Mouse (Mus musculus): ENCODE results near the gene Neurl1a.

Gene Neurl1a

GRCm38 (mm10) chr19:47280894-47281293, 102.3 kb downstream of the Neurl1a start:
- no peak for DNase-seq (ENCODE audit: low read depth in 1 of 2, low spot score in 2 of 2)

DNA sequence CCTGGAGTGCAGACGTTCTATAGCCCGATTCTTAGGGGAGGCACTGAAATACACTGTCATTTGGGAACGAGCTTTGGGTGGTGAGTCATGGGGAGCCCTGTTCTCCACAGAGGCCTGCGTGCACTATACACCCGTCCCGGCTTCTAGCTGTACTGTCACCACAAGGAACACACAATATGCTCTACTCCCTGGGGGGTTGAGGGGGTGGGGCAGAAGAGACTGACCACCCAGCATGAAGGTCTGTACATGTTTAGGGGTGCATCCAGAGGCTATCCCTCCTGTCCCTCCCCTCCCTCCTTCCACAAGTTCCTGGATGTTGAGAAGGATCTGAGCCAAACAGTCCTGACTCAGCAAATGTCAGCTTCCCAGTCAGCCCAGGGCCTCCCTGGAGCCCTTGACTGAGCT, 103.4 kb downstream of the Neurl1a start:
- no peak for DNase-seq (ENCODE audit: low read depth in 1 of 2, low spot score in 2 of 2)

- no peak for DNase-seq (ENCODE audit: low read depth in 1 of 2, low spot score in 2 of 2)
These were observed 104.1 kb downstream of the Neurl1a start for GRCm38 (mm10) chr19:47282688-47283215.

DNA sequence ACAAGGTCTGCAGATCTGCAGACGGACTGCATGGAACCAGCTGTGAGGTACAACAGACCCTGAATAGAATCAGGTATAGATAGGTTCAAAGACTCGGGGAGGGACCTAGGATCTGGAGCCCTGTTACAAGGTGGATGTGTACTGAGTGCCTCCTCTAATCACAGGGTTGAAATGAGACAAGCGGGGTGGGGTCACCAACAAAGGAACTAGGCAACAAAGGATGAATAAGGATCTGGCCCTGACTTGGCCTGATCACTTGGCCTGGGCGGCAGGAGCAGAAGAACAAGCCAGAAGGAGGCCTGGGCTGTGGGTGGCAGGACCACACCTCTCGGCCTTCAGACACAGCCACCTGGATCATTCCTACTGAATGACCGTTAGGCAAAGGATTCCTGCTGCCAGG, 107.0 kb downstream of the Neurl1a start:
- DNase-seq (ENCODE audit: low read depth in 1 of 2, low spot score in 2 of 2) = no peak

DNA sequence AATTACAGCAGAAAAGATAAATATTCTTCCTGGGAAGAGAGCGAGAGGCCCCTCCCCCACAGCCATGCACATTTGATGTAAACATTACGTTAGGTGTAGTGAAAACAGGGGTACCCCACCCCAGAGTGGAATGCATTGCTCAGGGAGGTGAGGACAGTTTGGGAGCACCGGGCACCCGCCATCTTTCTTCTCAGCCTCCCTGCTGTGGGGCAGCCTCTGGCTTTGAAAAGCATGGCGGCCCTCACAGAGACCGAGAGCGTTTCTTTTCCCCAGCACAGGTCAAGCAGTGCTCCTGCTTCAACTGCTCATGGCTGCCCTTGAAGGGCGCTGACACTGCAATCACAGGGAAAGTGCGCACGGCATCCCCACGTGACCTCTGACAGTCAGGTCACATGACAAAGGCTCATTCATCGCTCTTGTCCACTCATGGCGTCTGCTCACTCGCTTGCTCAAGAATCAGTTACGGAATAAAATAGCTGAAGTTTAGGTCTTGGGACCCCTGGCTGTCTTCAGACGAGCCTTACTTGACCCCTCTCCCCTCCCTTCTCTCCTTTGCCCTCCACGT, 108.3 kb downstream of the Neurl1a start:
- DNase-seq (ENCODE audit: low read depth in 1 of 2, low spot score in 2 of 2) = no peak

DNA sequence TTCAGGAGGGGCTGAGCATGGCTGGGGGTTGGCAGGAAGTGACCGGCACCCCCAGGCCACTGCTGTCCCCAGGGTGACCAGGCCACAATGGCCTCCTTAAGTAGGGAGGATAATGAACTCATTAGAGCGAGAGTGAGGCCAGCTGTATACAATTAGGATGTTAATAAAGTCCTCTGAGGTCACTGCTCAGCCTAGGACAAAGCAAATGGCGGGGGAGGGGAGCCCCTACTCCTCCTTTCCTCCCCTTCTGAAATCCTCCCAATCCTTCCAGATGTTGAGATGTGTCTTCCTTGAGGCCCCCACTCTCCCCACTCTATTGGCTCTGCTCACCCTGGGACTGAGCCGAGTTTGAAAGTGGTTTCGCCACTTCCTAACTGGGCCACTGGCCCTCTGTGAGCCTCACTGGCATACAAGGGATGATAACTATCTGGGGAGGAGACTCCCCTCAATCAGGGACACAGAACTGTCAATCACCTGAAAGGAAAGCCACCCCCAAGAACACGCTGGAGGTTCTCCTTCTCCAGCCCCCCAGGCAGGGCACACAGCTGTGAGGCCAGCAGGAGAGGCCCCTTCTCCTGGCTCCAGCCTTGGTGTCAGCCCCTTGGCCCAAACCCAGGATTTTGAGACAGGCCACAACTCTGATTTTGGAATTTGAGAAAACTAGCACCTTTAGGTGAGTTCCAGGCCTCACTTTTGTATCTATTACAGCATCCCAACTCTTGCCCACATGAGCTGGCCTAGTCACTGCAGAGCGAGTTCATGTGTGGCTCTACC, 112.9 kb downstream of the Neurl1a start:
- no peak for DNase-seq (ENCODE audit: low read depth in 1 of 2, low spot score in 2 of 2)

GRCm38 (mm10) chr19:47292451-47292951, 113.9 kb downstream of the Neurl1a start:
- no peak for DNase-seq (ENCODE audit: low read depth in 1 of 2, low spot score in 2 of 2)

DNA sequence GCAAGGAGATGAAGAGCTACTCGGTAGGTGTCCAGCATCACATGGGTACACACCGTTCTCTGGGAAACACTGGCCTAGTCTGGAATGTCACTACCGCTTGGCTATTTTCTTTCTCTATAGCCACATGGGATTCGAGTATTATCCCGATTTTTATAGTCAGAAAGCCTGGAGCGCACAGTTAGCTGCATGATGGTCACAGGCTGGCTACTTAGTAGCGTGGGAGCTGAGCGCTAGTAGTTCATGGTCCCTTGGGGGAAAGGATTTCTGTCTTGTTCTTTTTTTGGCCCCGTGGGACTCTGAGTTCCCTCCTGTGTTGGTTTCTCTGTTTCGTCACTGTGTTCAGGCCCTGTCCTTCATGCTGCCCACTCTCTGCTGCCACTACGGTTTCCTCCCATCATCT, 119.5 kb downstream of the Neurl1a start:
- no peak for DNase-seq (ENCODE audit: low read depth in 1 of 2, low spot score in 2 of 2)

DNA sequence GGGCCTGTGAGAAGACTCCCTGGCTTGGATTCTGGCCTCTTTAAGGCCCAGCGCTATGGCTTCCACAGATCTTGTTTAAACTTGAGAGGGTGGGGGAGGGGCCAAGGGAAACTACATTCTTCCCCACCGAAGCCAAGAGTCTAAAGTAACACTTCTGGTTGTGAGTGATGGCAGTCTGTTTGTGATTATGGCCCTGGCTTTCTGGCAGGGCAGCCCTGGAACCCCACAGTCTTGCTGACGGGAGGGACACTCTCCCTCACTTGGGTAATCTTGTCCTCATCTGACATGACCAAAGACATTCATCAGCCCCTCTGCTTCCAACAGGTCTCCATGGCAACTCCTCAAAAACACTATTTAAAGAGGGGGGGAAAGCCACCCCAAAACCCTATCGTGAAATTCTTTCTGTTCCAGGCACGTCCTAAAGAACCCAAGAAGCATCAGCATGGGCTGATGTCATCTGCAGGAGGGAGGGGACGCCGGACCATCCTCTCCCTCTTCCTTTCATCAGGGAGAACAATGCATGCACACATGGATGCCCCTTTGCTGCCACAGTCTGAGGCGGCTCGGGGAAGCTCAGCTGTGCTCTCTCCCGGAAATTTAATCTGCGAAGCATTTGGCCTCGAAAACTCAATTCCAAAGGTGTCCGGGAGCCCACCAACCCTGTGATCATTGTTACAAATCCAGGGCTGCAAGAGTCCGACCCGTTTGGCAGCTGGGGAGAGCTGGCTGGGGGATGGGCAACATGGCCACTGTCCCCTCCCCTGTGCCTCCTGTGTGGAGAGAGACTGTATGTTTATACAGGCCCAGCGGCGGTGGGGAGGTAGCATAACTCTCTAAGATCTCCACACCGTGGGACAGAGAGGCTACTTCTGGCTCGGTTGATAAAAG, 122.9 kb downstream of the Neurl1a start:
- no peak for DNase-seq (ENCODE audit: low read depth in 1 of 2, low spot score in 2 of 2)

DNA sequence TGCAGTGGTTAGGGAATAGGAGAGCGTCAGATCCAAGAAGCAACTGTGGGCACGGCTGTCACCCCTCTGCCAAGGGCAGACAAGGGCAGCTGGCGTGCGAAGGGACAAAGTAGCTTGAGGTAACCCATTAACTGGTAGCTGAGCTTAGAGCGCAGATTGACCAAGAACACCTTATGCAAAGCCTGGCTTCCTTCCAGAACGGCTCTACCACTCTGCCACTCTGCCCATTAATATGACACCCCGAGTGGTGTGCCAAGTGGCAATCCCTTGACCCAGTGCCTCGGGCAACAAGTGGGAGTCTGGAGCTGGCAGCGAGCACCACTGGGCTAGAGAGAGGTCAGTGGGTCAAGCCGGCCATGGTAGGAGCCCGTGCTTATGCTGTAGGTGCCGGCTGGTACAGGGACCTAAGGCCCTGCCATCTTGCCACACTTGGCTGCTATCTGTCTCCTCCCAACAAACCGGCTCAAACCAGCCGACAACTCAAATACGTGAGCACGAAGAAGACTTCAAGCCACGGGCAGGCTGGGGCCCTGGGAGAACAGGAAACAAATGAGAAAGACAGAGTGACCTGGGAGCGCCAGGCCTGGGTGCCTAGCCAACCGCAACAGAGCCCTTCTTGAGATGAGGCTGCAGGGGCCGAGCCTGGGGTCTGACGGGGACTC, 123.7 kb downstream of the Neurl1a start:
- DNase-seq (ENCODE audit: low read depth in 1 of 2, low spot score in 2 of 2) = no peak

DNA sequence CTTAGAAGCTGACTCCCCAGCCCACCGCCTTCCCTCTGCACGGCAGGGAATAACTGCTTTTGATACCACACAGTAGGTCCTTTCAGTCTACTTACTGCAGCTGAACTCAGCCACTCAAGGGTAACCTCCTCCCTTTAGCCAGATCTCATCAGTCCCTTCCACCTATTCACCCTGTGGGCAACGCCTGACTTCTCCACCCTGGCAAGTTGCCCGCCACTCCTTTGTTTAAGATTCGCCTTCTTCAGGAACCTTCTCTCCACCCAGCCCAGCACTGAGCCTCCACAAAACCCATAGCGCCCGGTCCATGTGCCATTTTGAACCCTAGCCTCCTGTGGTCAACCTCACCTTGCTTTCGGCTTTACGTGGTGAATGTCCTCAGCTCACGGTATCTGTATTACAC, 124.5 kb downstream of the Neurl1a start:
- no peak for DNase-seq (ENCODE audit: low read depth in 1 of 2, low spot score in 2 of 2)

DNA sequence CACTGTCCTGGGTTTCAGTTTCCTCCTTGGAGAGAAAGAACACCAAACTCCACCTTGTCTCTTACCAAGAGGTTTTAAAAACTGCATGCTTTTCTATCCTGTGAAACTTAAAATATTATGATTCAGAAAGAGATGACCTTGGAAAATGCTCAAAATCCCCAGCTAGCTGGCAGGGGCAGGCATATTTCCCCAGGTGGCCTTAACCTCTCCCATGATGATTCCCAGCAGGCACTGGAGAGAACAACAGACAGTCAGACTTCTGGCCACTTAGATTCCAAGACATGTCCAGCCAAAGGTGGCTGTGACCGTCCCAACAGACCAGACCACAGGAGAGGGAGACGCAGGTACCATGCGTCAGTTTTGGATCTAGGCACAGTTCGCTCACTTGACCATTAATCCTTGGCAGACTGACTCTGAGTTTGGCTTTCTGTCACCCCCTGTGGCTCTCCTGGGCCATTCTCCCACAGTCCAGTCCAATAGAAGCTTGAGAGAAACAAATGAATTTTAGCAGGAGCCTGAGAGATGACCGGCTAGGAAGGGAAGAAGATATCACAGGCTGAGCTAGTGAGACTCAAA, 125.6 kb downstream of the Neurl1a start:
- DNase-seq (ENCODE audit: low read depth in 1 of 2, low spot score in 2 of 2) = no peak

- no peak for DNase-seq (ENCODE audit: low read depth in 1 of 2, low spot score in 2 of 2)
These were observed 126.8 kb downstream of the Neurl1a start for GRCm38 (mm10) chr19:47305401-47305800.

DNA sequence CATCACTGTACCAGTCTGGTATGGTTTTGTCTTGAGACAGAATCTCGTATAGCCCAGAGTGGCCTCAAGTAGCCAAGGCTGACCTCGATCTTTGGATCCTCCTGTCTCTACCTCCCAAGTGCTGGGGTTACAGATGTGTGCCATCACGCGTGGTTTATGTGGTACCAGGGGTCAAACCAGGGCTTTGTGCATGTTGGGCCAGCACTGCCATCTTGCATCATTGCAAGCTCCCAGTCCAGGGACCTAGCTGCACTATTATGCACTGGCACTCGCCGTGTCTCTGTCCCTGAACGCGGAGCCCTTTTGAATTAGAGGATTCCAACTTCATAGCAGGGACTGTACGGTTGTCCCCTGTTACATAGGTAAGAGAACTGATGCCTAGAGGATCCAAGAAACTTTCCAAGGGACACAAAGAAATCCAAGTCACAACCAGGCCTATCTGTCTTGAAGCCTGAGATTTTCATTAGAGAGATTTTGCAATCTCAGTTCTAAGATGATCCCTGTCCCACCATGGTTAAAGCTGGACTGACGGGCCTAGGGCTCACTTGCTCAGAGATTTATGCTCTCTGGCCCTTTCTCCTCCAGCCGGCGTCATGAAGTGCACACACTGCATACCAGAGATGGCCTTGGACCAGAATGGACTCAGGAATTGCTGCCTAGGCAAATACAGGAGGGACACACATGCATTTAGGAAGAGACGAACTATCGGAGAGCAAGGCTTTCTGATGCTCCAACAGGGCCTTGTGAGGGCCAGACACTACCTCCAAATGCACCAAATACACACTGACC, 127.7 kb downstream of the Neurl1a start:
- DNase-seq (ENCODE audit: low read depth in 1 of 2, low spot score in 2 of 2) = no peak

GRCm38 (mm10) chr19:47306917-47307315, 128.3 kb downstream of the Neurl1a start:
- no peak for DNase-seq (ENCODE audit: low read depth in 1 of 2, low spot score in 2 of 2)
